In genomic region chr7:143783378-143783995, GRCm38 (mm10) we compare ENCODE assay signal across 8 mouse cellular contexts. TPM values are rescaled to one million over a fixed set of nuclear protein-coding genes. Genes with fewer than 3 reads are reported as not detected.
DNase-seq lines count a peak whose midpoint lies in the region; ATAC-seq and TF ChIP-seq lines count a peak whose summit lies in the region.

No protein-coding gene starts in this region.

- peak overlapping the region; percentile 74 for H3K4me2 ChIP-seq in embryonic facial prominence, embryonic 11.5 days (ENCODE audit: low read depth, low read length)
- peak overlapping the region; percentile 70 for H3K4me2 ChIP-seq in hindbrain, postnatal 0 days (ENCODE audit: low read depth, low read length)
- H3K4me2 ChIP-seq in midbrain, embryonic 13.5 days (replicated peaks): peak overlapping the region; percentile 76

- peak overlapping the region; percentile 88 for H3K27ac ChIP-seq in left cerebral cortex, adult 2 months
- peak overlapping the region; percentile 56 for H3K27ac ChIP-seq in embryonic facial prominence, embryonic 11.5 days (replicated peaks; ENCODE audit: low read depth, low read length)
- peak overlapping the region; percentile 81 for H3K27ac ChIP-seq in hindbrain, postnatal 0 days
- H3K27ac ChIP-seq in midbrain, embryonic 13.5 days: peak overlapping the region; percentile 79

- H3K4me1 ChIP-seq in embryonic facial prominence, embryonic 11.5 days (ENCODE audit: control insufficient read depth, insufficient read depth, low read length): peaks cover 3% of the 10 kb centered on the region
- peaks cover 23% of the 10 kb centered on the region for H3K4me1 ChIP-seq in hindbrain, postnatal 0 days (ENCODE audit: insufficient read depth, low read length)
- H3K4me1 ChIP-seq in midbrain, embryonic 13.5 days (replicated peaks): peaks cover 30% of the 10 kb centered on the region

- H3K36me3 ChIP-seq in embryonic facial prominence, embryonic 11.5 days (replicated peaks; ENCODE audit: control insufficient read depth, insufficient read depth, low read depth, low read length): no peaks in the 10 kb centered on the region
- H3K36me3 ChIP-seq in hindbrain, postnatal 0 days (ENCODE audit: insufficient read depth, low read length): no peaks in the 10 kb centered on the region
- H3K36me3 ChIP-seq in midbrain, embryonic 13.5 days: no peaks in the 10 kb centered on the region

- H3K9ac ChIP-seq in embryonic facial prominence, embryonic 11.5 days (replicated peaks; ENCODE audit: low read length): peak overlapping the region; percentile 62
- H3K9ac ChIP-seq in hindbrain, postnatal 0 days (replicated peaks; ENCODE audit: low read length): peak overlapping the region; percentile 57
- peak overlapping the region; percentile 74 for H3K9ac ChIP-seq in midbrain, embryonic 13.5 days (replicated peaks)

- ATAC-seq in embryonic facial prominence, embryonic 11.5 days (replicated peaks; ENCODE audit: insufficient number of reproducible peaks, low FRiP score, low TSS enrichment, low read depth): peak; percentile 49; the same call in 1 of the 2 replicates
- ATAC-seq in hindbrain, postnatal 0 days: peak; percentile 78
- peak; percentile 80 for ATAC-seq in midbrain, embryonic 13.5 days

- intact Hi-C loops in left cerebral cortex, adult 2 months (cut with DNase I): no loop called here
- intact Hi-C loops in left cerebral cortex, postnatal 4 days (cut with DNase I): no loop called here
- intact Hi-C loops in gastrocnemius, postnatal 14 days (cut with DNase I; ENCODE audit: low total_unique reads): no loop called here

- H3K27me3 ChIP-seq in embryonic facial prominence, embryonic 11.5 days (ENCODE audit: control insufficient read depth, insufficient read depth, low read length): no peaks in the 10 kb centered on the region
- H3K27me3 ChIP-seq in hindbrain, postnatal 0 days (ENCODE audit: insufficient read depth, low read length): no peaks in the 10 kb centered on the region
- no peaks in the 10 kb centered on the region; the same call in 1 of the 2 replicates for H3K27me3 ChIP-seq in midbrain, embryonic 13.5 days

- peak overlapping the region; percentile 46 for H3K4me3 ChIP-seq in left cerebral cortex, adult 2 months
- H3K4me3 ChIP-seq in embryonic facial prominence, embryonic 11.5 days (ENCODE audit: low read depth, low read length): peak overlapping the region; percentile 35
- H3K4me3 ChIP-seq in hindbrain, postnatal 0 days (ENCODE audit: low read length): peak overlapping the region; percentile 46
- H3K4me3 ChIP-seq in midbrain, embryonic 13.5 days (replicated peaks): peak overlapping the region; percentile 52

- no peaks in the 10 kb centered on the region for H3K9me3 ChIP-seq in embryonic facial prominence, embryonic 11.5 days (replicated peaks; ENCODE audit: control insufficient read depth, low read length)
- no peaks in the 10 kb centered on the region for H3K9me3 ChIP-seq in hindbrain, postnatal 0 days (ENCODE audit: low read length)
- H3K9me3 ChIP-seq in midbrain, embryonic 13.5 days: no peaks in the 10 kb centered on the region

- TF ChIP-seq CTCF in left cerebral cortex, adult 2 months (IDR thresholded peaks at IDR 0.05): no peak
- TF ChIP-seq CTCF in hindbrain, postnatal 0 days (IDR thresholded peaks at IDR 0.05; ENCODE audit: low read depth): no peak

- peak in 1 of 2 experiments; percentile 21 for DNase-seq in left cerebral cortex, adult 2 months (ENCODE audit: extremely low spot score in 1 of 2, low spot score in 2 of 2)
- no peak for DNase-seq in left cerebral cortex, postnatal 4 days
- peak; percentile 17 for DNase-seq in embryonic facial prominence, embryonic 11.5 days (ENCODE audit: low spot score)
- no peak for DNase-seq in hindbrain, postnatal 0 days (ENCODE audit: low spot score)
- no peak for DNase-seq in spleen, postnatal 4 days (ENCODE audit: low spot score in 2 of 2)
- DNase-seq in gastrocnemius, postnatal 14 days: no peak
- no peak for DNase-seq in layer of hippocampus, adult 11-12 months (ENCODE audit: low spot score)

- 26% methylated on average over 4 of the region's 6 CpGs for WGBS in embryonic facial prominence, embryonic 11.5 days
- 8% methylated on average over 5 of the region's 6 CpGs for WGBS in hindbrain, postnatal 0 days
- 10% methylated on average over 6 of the region's 6 CpGs for WGBS in midbrain, embryonic 13.5 days

RNA-seq across cellular contexts. Expression of gene Mrgpre, which starts 0.8 kb away (rescaled TPM):
- total RNA-seq in left cerebral cortex, adult 2 months (2021): 1 to 10 TPM; 5.5 to 7.0 TPM
- total RNA-seq in left cerebral cortex, postnatal 4 days (2021): 10 to 100 TPM; 15.3 to 16.5 TPM
- polyA plus RNA-seq in embryonic facial prominence, embryonic 11.5 days (2014; fragmentation: Nextera tagmentation; extraction: Ambion mirVana): 1.4 and 1.7 TPM in 2 replicates
- total RNA-seq in hindbrain, postnatal 0 days (2014; rRNA removed): 8.5 and 10.9 TPM in 2 replicates
- 4.8 and 6.8 TPM in 2 replicates for polyA plus RNA-seq in hindbrain, postnatal 0 days (2015; fragmentation: Nextera tagmentation; extraction: Ambion mirVana)
- polyA plus RNA-seq in midbrain, embryonic 13.5 days (2015; fragmentation: Nextera tagmentation; extraction: Ambion mirVana): 3.8 and 4.7 TPM in 2 replicates
- total RNA-seq in gastrocnemius, postnatal 14 days (2021): 1 to 10 TPM; 1.0 to 1.1 TPM

RNA-seq across cellular contexts. Expression of gene Mrgprg, which starts 16.7 kb away (rescaled TPM):
- not detected for total RNA-seq in left cerebral cortex, adult 2 months (2021)
- not detected for total RNA-seq in left cerebral cortex, postnatal 4 days (2021)
- polyA plus RNA-seq in embryonic facial prominence, embryonic 11.5 days (2014; fragmentation: Nextera tagmentation; extraction: Ambion mirVana): not detected in 2 replicates
- not detected in 2 replicates for total RNA-seq in hindbrain, postnatal 0 days (2014; rRNA removed)
- not detected in 2 replicates for polyA plus RNA-seq in hindbrain, postnatal 0 days (2015; fragmentation: Nextera tagmentation; extraction: Ambion mirVana)
- not detected in 2 replicates for polyA plus RNA-seq in midbrain, embryonic 13.5 days (2015; fragmentation: Nextera tagmentation; extraction: Ambion mirVana)
- not detected for total RNA-seq in gastrocnemius, postnatal 14 days (2021)

RNA-seq across cellular contexts. Expression of gene Osbpl5, which starts 26.7 kb away (rescaled TPM):
- total RNA-seq in left cerebral cortex, adult 2 months (2021): 10 to 100 TPM; 37.6 to 40.9 TPM
- total RNA-seq in left cerebral cortex, postnatal 4 days (2021): 10 to 100 TPM; 67.5 to 84.1 TPM
- 11.9 and 13.9 TPM in 2 replicates for polyA plus RNA-seq in embryonic facial prominence, embryonic 11.5 days (2014; fragmentation: Nextera tagmentation; extraction: Ambion mirVana)
- 52.8 and 59.9 TPM in 2 replicates for total RNA-seq in hindbrain, postnatal 0 days (2014; rRNA removed)
- polyA plus RNA-seq in hindbrain, postnatal 0 days (2015; fragmentation: Nextera tagmentation; extraction: Ambion mirVana): 24.2 and 27.6 TPM in 2 replicates
- 27.0 and 27.3 TPM in 2 replicates for polyA plus RNA-seq in midbrain, embryonic 13.5 days (2015; fragmentation: Nextera tagmentation; extraction: Ambion mirVana)
- 10 to 100 TPM; 27.8 to 29.4 TPM for total RNA-seq in gastrocnemius, postnatal 14 days (2021)

RNA-seq across cellular contexts. Expression of gene Nadsyn1, which starts 39.2 kb away (rescaled TPM):
- total RNA-seq in left cerebral cortex, adult 2 months (2021): 1 to 10 TPM; 6.4 to 7.1 TPM
- total RNA-seq in left cerebral cortex, postnatal 4 days (2021): 1 to 10 TPM; 4.5 to 6.1 TPM
- 7.3 and 7.5 TPM in 2 replicates for polyA plus RNA-seq in embryonic facial prominence, embryonic 11.5 days (2014; fragmentation: Nextera tagmentation; extraction: Ambion mirVana)
- total RNA-seq in hindbrain, postnatal 0 days (2014; rRNA removed): 8.7 and 10.7 TPM in 2 replicates
- polyA plus RNA-seq in hindbrain, postnatal 0 days (2015; fragmentation: Nextera tagmentation; extraction: Ambion mirVana): 4.6 and 5.1 TPM in 2 replicates
- 7.7 and 8.1 TPM in 2 replicates for polyA plus RNA-seq in midbrain, embryonic 13.5 days (2015; fragmentation: Nextera tagmentation; extraction: Ambion mirVana)
- total RNA-seq in gastrocnemius, postnatal 14 days (2021): 1 to 10 TPM; 3.6 to 3.9 TPM

RNA-seq across cellular contexts. Expression of gene Dhcr7, which starts 39.5 kb away (rescaled TPM):
- 10 to 100 TPM; 31.6 to 36.1 TPM for total RNA-seq in left cerebral cortex, adult 2 months (2021)
- total RNA-seq in left cerebral cortex, postnatal 4 days (2021): 10 to 100 TPM; 84.2 to 85.6 TPM
- 56.4 and 66.4 TPM in 2 replicates for polyA plus RNA-seq in embryonic facial prominence, embryonic 11.5 days (2014; fragmentation: Nextera tagmentation; extraction: Ambion mirVana)
- 55.6 and 84.4 TPM in 2 replicates for total RNA-seq in hindbrain, postnatal 0 days (2014; rRNA removed)
- polyA plus RNA-seq in hindbrain, postnatal 0 days (2015; fragmentation: Nextera tagmentation; extraction: Ambion mirVana): 64.1 and 70.2 TPM in 2 replicates
- polyA plus RNA-seq in midbrain, embryonic 13.5 days (2015; fragmentation: Nextera tagmentation; extraction: Ambion mirVana): 54.0 and 60.0 TPM in 2 replicates
- total RNA-seq in gastrocnemius, postnatal 14 days (2021): 1 to 10 TPM; 5.8 to 8.8 TPM
